ENCODE assay signal across 21 mouse cellular contexts in the genomic region with DNA sequence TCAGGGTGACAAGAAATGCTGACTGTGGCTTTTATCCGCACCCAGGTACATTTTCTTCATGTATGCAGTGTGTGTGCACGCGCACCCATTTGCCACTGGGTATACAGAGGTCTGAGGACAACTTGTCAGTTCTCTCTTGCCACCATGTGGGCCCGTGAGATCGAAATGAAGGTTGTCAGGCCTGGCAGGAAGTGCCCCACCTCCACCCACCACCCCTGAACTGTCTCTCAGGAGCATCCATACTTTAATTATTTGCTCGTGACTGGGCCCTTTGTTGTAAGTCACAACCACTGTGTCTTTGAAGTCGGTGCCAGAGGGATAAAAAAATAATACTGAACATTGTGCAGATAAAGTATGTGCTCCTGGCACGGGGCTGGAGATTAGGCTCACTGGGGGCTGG. TPM values are rescaled to one million over a fixed set of nuclear protein-coding genes. Genes with fewer than 3 reads are reported as not detected.
DNase-seq lines count a peak whose midpoint lies in the region; ATAC-seq and TF ChIP-seq lines count a peak whose summit lies in the region.
"Had no signal": no experiment of that assay in that cellular context is flagged by ENCODE, and none has a peak within 500 bp of the region (broad histone marks: within the 10 kb centered on the region; RNA-seq: fewer than 3 reads in every experiment).

No protein-coding gene starts in this region.

- no peaks in the 10 kb centered on the region for H3K36me3 ChIP-seq in ES-E14 (ENCODE audit: control insufficient read depth, insufficient read depth, low read length, poor library complexity, severe bottlenecking)
- H3K36me3 ChIP-seq in thymus, adult 2 months (ENCODE audit: control insufficient read depth, insufficient read depth, low read length): no peaks in the 10 kb centered on the region
- H3K36me3 ChIP-seq: embryonic facial prominence, embryonic 13.5 days; heart, embryonic 10.5 days; heart, embryonic 15.5 days had no signal

- no peak for TF ChIP-seq POLR2A in thymus, adult 2 months (IDR thresholded peaks at IDR 0.05; ENCODE audit: control insufficient read depth, extremely low read depth, insufficient read depth, low read length, poor library complexity)

- ATAC-seq in frontal cortex, adult (ENCODE audit: low TSS enrichment): 0 out of 2 replicates have a peak, but pooled peaks have one; percentile 9
- peak; percentile 59 for ATAC-seq in inflammation-experienced regulatory T-cells, adult 6 months
- ATAC-seq: forebrain, embryonic 13.5 days; forebrain, postnatal 0 days; Patski had no signal

- in situ Hi-C loops in ES-E14 (cut with MboI; ENCODE audit: low sequenced_read_pairs in 2 of 2, unreplicated experiment in 2 of 2): no loop called here

- H3K4me1 ChIP-seq in ES-E14 (ENCODE audit: control insufficient read depth in 2 of 2, insufficient read depth in 2 of 2, low read length in 2 of 2, poor library complexity in 1 of 2): peaks cover 0 to 12% of the 10 kb centered on the region in 2 experiments; a peak in 2 of 4 replicates
- peaks cover 15% of the 10 kb centered on the region for H3K4me1 ChIP-seq in thymus, adult 2 months (replicated peaks; ENCODE audit: control insufficient read depth, insufficient read depth, low read length)
- H3K4me1 ChIP-seq: heart, embryonic 10.5 days had no signal

- no peak for DNase-seq in frontal cortex, postnatal 25 days (ENCODE audit: low spot score in 2 of 2)
- no peak for DNase-seq in ES-E14 (ENCODE audit: low read depth, low spot score)
- no peak for DNase-seq in thymus, adult 2 months
- DNase-seq in right cerebral cortex, postnatal 25 days: no peak
- DNase-seq: adrenal gland, adult 2 months; adrenal gland, postnatal 25 days; cerebellum, adult 2 months; cerebellum, postnatal 14 days; forebrain, postnatal 0 days; gastrocnemius, postnatal 10 days; heart, adult 18-20 months; heart, postnatal 14 days; kidney, adult 11 months had no signal

- no peak overlapping the region for H3K4me3 ChIP-seq in ES-E14 (ENCODE audit: insufficient read depth in 1 of 2, low read depth in 1 of 2, low read length in 2 of 2, poor library complexity in 1 of 2, severe bottlenecking in 1 of 2)
- H3K4me3 ChIP-seq in thymus, adult 2 months (ENCODE audit: control insufficient read depth, insufficient read depth, low read length): no peak overlapping the region
- H3K4me3 ChIP-seq: embryonic facial prominence, embryonic 13.5 days; forebrain, embryonic 13.5 days; heart, embryonic 10.5 days; heart, embryonic 15.5 days had no signal

- no peaks in the 10 kb centered on the region for H3K9me3 ChIP-seq in ES-E14 (ENCODE audit: control insufficient read depth, insufficient read depth, low read depth, low read length)
- H3K9me3 ChIP-seq: embryonic facial prominence, embryonic 13.5 days; forebrain, embryonic 13.5 days; heart, embryonic 10.5 days; heart, embryonic 15.5 days had no signal

- H3K9ac ChIP-seq in ES-E14 (ENCODE audit: insufficient read depth, low read depth, low read length, poor library complexity, severe bottlenecking): no peak overlapping the region
- H3K9ac ChIP-seq: embryonic facial prominence, embryonic 13.5 days; forebrain, embryonic 13.5 days; forebrain, postnatal 0 days; heart, embryonic 15.5 days; hindbrain, embryonic 14.5 days had no signal

- 51% methylated on average over 8 of the region's 8 CpGs for WGBS in thymus, adult 2 months

- no peak overlapping the region for H3K27ac ChIP-seq in ES-E14 (ENCODE audit: insufficient read depth, low read depth, low read length, poor library complexity, severe bottlenecking)
- no peak overlapping the region for H3K27ac ChIP-seq in thymus, adult 2 months (ENCODE audit: control insufficient read depth, insufficient read depth, low read length)
- H3K27ac ChIP-seq: embryonic facial prominence, embryonic 13.5 days; forebrain, embryonic 13.5 days; heart, embryonic 10.5 days; heart, embryonic 15.5 days; hindbrain, embryonic 14.5 days had no signal

- TF ChIP-seq CTCF in thymus, adult 2 months (IDR thresholded peaks at IDR 0.05; ENCODE audit: borderline replicate concordance, control insufficient read depth, extremely low read depth, insufficient read depth, low read length, poor library complexity): no peak

- H3K27me3 ChIP-seq in thymus, adult 2 months (ENCODE audit: control insufficient read depth, insufficient read depth, low read length): no peaks in the 10 kb centered on the region
- H3K27me3 ChIP-seq: forebrain, embryonic 13.5 days; Patski had no signal

TF ChIP-seq in ES-E14, 5 proteins besides CTCF, POLR2A, EP300 and RAD21:
- TF ChIP-seq ZNF384 (IDR thresholded peaks at IDR 0.05; ENCODE audit: low read depth, low read length) (no peak), MAFK (IDR thresholded peaks at IDR 0.05; ENCODE audit: insufficient read depth, low read depth, low read length) (0 out of 2 replicates have a peak, but pooled peaks have one; percentile 45)

RNA-seq across cellular contexts. Expression of gene Trim14, which starts 14.5 kb away (rescaled TPM):
- total RNA-seq in ES-E14 (2012; rRNA removed): 0.58 and 1.2 TPM in 2 replicates
- 10 to 100 TPM; 19.2 to 34.4 (median 32.0) TPM for polyA plus RNA-seq in inflammation-experienced regulatory T-cells, adult 6 months (2017; shearing (Covaris generic))
- 27.3 and 38.2 TPM in 2 replicates for polyA plus RNA-seq in thymus, adult 2 months (2012; rRNA removed)

RNA-seq across cellular contexts. Expression of gene Coro2a, which starts 51.6 kb away (rescaled TPM):
- total RNA-seq in ES-E14 (2012; rRNA removed): 1.6 and 2.5 TPM in 2 replicates
- 100 to 1,000 TPM in 2 of 3 experiments, 10 to 100 TPM in 1; 81.9 to 140 (median 126) TPM for polyA plus RNA-seq in inflammation-experienced regulatory T-cells, adult 6 months (2017; shearing (Covaris generic))
- 13.5 and 15.9 TPM in 2 replicates for polyA plus RNA-seq in thymus, adult 2 months (2012; rRNA removed)
